Mouse (Mus musculus): ENCODE measurements around the gene Depp1.

DNA sequence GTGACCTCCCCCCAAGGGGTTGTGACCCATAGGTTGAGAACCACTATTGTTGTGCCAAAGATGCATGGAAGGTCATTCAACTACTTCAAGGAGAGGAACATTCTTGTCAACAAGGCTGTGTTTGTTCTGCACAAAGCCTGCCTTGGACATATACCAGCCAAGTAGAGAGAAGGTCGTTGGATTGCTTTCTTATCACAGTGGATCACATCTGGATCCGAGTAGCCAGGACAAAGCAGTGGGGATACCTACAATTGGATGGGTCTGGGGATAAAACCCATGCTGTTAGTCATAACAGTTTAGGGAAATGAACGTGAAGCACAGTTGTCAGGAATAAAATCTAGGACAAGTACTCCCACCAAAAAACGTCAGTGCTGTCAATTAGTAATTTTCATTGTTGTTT lies 6.5 kb upstream of the Depp1 start:
- TF ChIP-seq POLR2A (IDR thresholded peaks at IDR 0.05; ENCODE audit: insufficient read depth, low read depth, low read length) (no peak), CTCF (IDR thresholded peaks at IDR 0.05; ENCODE audit: insufficient read depth, low read depth, low read length) (no peak)
